Mouse (Mus musculus) hindbrain, embryonic 13.5 days (tissue): ENCODE measurements at regions not wholly inside any gene's neighbourhood (a gene's known extent, or its start where the extent isn't known, plus 50 kb on each side); places are given as distances from the start of the nearest gene placed in this dataset. TPM values are rescaled to one million over a fixed set of nuclear protein-coding genes. Genes with fewer than 3 reads are reported as not detected.

Experiments used
- ATAC-seq: fragments of 200-750 bp; cut with Nextera tagmentation; 2 replicates; pipeline ENCODE4 v1.8.0; 2017; ENCODE audit warnings: moderate TSS enrichment; ENCODE audit not compliant: low FRiP score
- H3K27ac ChIP-seq: fragments of 300-500 bp; sonication (generic); 2 replicates; pipeline ENCODE4 v1.5.1; 2015; ENCODE audit warnings: inconsistent platforms, mild to moderate bottlenecking, moderate library complexity
- H3K27me3 ChIP-seq: fragments of 300-500 bp; sonication (generic); 2 replicates; pipeline ENCODE4 v1.6.1; 2015; ENCODE audit warnings: mild to moderate bottlenecking, inconsistent platforms
- H3K36me3 ChIP-seq: fragments of 300-500 bp; sonication (generic); 2 replicates; pipeline ENCODE4 v1.6.1; 2015; ENCODE audit warnings: mild to moderate bottlenecking, inconsistent platforms
- H3K4me1 ChIP-seq: fragments of 300-500 bp; sonication (generic); replicated peaks from 2 replicates; pipeline ENCODE4 v1.6.1; 2015; ENCODE audit warnings: inconsistent platforms
- H3K4me2 ChIP-seq: fragments of 300-500 bp; sonication (generic); 2 replicates; pipeline ENCODE4 v1.6.1; 2015; ENCODE audit warnings: inconsistent platforms, mild to moderate bottlenecking, moderate library complexity
- H3K4me3 ChIP-seq: fragments of 300-500 bp; sonication (generic); 2 replicates; pipeline ENCODE4 v1.5.1; 2015; ENCODE audit warnings: mild to moderate bottlenecking, inconsistent platforms
- H3K9ac ChIP-seq: fragments of 300-500 bp; sonication (generic); 2 replicates; pipeline ENCODE4 v1.6.1; 2015; ENCODE audit warnings: mild to moderate bottlenecking, inconsistent platforms
- H3K9me3 ChIP-seq: fragments of 300-500 bp; sonication (generic); 2 replicates; pipeline ENCODE4 v1.6.1; 2016; ENCODE audit warnings: inconsistent platforms
- WGBS: fragments of 180-500 bp; shearing (Covaris S2); methylation state at CpG from one replicate; pipeline ENCODE4 v1.1.7; 2015; 5-methylcytosine and 5-hydroxymethylcytosine counted together
- microRNA-seq: library from miRNA; unstranded; fragments of <30 nt; microRNA quantifications from one replicate; pipeline ENCODE4, GENCODE M21; 2016

- Histone ChIP-seq H3K9ac (no peak overlapping the region), H3K4me1 (no peaks in the 10 kb centered on the region), H3K4me2 (no peak overlapping the region), H3K4me3 (no peak overlapping the region), H3K27ac (no peak overlapping the region), H3K36me3 (no peaks in the 10 kb centered on the region), H3K9me3 (no peaks in the 10 kb centered on the region), H3K27me3 (no peaks in the 10 kb centered on the region)
- WGBS = 81% methylated on average over 5 of the region's 5 CpGs
- ATAC-seq = no peak
Observed at GRCm38 (mm10) chr3:151384850-151385249, 52.8 kb upstream of the Adgrl4 start.

- H3K4me2 ChIP-seq = no peak overlapping the region
- no peaks in the 10 kb centered on the region for H3K36me3 ChIP-seq
- H3K9ac ChIP-seq = no peak overlapping the region
- no peaks in the 10 kb centered on the region for H3K27me3 ChIP-seq
- WGBS = 81% methylated on average over 5 of the region's 5 CpGs
- H3K4me3 ChIP-seq = no peak overlapping the region
- H3K9me3 ChIP-seq = no peaks in the 10 kb centered on the region
- no peak overlapping the region for H3K27ac ChIP-seq
- ATAC-seq = no peak
- no peaks in the 10 kb centered on the region for H3K4me1 ChIP-seq
Observed at GRCm38 (mm10) chr3:151386103-151386502, 51.6 kb upstream of the Adgrl4 start.

Small RNA genes lying in the stretch of these regions (microRNA-seq; reads per million reads assigned to microRNA genes)
- not detected for gene Mir3963
